Mouse (Mus musculus) lung, postnatal 25 days (tissue): ENCODE measurements around the gene Omt2a.
"Not testable (repeated sequence)": the region's sequence is repeated elsewhere in the genome, so short reads cannot be mapped to it uniquely, and the experiment has no call there.

Experiments used
- DNase-seq: peaks from one replicate; pipeline ENCODE4 v3.0.0; 2022; ENCODE audit warnings: low spot score

The Omt2a gene

DNA sequence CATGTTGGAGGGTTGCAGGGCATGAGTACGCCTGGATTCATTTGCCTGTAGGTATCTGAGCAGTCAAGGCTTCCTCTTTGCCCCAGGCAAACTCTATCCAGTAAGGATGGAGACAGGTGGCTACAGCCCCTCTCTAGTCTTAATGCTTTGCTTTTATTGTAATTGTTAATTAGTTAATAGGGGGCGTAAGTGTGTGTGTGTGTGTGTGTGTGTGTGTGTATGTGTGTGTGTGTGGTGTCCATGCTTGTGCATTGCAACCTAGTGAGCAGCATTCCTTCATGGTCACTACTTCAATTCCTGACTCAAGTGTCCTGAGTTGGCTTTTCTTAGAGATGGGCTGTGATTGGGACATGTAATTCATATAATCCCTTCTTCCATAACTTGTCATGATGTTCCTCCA, at the start of gene Omt2a:
Gene Omt2a, minus strand, starts transcription at position 101 of the 400 bp plus-strand sequence.
- no peak for DNase-seq

DNA sequence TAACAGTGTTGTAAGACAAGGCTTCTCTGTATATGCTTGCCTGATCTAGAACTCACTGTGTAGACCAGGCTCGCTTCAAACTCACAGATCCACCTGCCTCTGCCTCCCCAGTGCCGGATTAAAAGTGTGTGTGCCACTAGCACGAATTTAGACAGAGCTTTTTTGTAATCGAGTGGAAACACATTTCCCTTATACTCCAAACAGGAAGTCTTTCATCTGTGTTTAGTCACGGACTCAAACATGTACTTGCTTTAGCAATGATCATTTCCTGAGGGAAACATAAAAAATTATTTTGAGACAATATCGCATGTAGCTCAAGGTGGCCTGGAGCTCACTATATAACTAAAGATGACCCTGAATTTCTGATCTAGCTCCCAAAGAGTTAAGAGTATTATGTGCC, 48.8 kb upstream of the Omt2a start:
- DNase-seq: no peak

DNA sequence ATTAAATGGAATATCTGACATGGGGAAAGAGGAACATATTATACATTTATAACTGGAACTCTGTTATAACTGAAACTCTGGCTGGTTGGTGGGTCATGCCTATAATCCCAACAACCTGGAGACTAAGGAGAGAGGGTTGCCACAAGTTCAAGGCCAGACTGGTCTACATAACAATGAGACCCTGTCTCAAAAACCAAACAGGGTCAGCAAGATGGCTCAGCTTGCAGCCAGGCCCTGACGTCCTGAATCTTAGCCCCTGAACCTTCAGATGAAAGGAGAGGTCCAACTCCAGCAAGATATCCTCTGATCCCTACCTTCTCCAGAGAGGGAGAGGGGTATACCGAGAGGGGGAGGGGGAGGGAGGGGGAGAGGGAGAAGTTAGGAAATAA, 45.9 kb upstream of the Omt2a start:
- no peak for DNase-seq

DNA sequence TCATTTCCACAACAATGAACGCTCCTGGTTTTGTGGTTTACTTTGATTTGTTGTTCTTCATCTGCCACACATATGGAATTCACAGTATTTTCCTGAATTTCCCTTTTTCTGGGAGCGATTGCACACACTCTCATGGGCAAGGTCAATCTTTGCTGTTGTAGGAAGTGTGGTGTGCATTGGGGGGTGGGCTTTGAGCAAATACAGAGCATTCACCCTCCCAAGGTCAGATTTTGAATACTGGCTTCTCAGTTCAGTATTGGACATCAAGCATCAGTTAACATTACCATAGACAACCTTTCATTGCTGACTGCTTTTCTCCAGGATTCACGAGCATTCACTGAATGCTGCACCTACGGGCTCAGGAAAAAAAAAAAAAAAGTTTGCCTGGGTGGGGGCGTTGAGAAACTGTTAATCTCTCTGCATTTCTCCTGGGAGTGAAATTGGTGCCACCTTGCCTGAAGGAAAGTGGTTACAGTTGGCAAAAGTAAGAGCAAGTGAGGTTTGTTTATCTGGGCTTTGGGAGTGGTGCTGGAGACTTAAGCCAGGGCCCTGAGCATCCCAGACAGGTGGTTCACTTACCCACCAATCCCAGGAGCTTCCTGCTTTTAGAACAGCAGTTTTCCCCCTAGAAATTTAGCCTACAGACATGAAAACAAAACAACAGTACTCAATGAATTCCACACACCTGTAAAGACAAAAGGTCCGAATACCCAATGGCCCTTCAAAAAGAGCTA, 45.3 kb upstream of the Omt2a start:
- DNase-seq: no peak

DNA sequence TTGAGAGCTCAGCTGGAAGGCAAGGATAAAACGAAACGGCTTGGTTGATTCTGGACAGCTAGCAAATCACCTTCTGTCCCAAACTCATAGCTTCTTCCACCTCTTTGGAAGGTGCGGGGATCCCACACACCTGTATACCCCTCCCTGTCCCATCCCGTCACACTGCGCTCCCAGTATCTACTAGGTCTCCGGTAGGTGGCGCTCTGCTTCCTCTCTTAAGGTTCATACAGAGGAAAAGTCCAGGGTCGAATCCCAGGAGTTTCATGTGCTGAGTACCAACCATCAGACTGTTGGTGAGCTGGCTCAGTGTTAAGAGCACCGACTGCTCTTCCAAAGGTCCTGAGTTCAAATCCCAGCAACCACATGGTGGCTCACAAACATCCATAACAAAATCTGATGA, 43.5 kb upstream of the Omt2a start:
- peak; percentile 65 for DNase-seq

DNA sequence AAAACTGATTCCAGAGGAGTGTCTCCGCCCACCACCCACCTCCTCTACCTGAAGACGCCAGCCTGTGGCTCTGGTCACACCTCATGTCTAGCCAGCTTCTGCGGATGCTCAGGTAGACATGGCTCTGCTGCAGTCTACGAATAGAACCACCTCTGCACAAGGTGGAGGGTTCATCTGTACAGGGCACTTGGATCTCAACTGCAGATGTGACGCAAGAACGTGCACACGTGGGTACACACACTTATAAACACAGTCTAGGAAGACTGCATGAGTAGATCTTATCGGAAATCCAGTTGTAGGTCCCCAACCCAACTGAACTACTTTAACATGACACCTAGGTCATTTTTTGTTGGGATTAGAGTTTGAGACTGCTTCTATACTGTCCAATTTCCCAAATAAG, 41.0 kb upstream of the Omt2a start, which contains the start of gene Gsta2:
Gene Gsta2, minus strand, starts transcription at position 178 of the 400 bp plus-strand sequence.
- DNase-seq: no peak

DNA sequence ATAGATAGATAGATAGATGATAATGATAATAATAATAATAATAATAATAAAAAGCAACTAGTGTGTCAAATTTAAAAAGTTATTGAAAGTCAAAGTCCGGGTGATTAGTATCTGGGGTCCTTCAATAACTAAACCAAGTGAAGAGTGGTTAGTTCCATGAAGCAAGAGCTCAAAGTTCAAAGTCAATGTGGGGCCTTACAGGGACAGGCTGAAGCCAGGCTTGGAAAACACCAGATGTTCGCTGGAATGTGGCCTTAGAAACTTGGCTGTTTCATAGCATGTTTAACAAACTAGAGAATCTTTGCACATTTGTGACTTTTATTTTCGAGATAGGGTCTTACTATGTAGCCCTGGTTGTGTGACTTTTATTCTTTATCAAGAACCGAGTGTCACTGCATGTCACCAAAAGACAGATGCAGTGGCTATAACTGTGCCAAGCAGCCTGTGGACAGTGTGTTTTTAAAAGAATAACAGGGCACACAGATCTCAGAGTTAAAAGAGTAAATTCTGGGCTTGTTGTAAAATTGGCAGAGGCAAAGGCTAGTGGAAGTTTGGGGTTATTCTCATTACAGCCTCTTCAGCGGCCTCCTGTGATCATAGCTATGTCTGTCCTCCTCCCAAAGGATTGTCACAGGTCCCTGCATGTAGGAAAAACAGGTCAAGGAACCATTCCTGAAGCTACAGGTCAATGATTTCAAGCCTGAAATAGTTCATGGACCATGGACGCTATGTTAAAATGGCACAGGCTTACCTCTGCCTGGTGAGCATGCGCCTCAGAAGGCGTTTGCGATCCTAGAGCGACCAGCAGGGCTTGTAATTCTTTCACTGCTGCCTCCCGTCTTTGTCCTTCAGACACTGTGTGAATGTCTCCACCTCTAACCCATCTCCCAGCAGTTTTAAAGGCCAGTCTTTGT, 40.3 kb upstream of the Omt2a start:
- no peak for DNase-seq

DNA sequence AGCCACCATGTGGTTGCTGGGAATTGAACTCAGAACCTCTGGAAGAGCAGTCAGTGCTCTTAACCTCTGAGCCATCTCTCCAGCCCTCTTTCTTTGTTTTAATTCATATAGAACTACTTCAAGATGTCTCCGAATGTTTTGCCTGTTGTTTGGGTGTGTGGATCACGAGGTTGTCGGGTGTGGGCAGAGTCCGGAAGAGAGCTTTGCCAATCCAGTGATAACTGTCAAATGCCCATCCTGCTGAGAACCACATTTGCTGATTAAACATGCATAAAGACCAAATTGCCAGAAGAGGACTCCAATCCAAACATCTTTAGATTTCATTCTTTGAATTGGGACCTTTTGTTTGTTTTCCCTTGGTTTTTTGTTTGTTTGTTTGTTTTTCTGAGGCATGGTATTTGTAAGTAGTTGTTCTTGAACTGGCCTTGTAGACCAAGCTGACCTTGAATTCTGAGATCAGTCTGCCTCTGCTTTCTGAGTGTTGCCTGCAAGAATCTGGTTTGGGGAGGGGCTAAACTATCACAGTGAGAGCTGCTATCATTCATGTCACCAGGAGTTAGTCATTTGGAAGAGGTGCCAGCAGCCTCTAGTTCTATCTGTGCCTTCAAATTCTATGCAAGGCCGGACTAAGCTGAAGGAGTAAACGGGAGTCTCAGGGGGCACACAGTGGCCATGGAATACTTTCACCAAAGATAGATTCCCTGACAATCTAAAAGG, 37.1 kb upstream of the Omt2a start:
- DNase-seq: no peak

DNA sequence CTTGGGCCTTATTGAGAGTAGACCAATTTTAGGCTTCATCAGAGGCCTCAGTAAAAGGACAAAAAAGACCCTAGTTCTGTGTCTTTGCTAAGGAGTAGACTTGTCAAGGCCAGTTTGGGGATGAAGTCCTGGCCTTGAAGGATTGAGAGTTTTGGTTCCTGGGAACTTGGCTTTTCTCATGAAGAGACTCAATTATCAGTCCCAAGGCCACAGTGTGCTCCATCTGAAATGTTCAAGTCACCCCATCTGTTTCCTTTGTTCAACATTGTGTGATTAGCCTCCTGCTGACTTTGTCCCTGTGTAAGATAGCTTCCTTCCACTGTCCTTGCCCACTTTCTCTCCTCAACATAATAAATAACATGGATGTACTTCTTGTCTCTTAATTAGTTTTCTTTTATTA, 35.4 kb upstream of the Omt2a start:
- DNase-seq: not testable (repeated sequence)

DNA sequence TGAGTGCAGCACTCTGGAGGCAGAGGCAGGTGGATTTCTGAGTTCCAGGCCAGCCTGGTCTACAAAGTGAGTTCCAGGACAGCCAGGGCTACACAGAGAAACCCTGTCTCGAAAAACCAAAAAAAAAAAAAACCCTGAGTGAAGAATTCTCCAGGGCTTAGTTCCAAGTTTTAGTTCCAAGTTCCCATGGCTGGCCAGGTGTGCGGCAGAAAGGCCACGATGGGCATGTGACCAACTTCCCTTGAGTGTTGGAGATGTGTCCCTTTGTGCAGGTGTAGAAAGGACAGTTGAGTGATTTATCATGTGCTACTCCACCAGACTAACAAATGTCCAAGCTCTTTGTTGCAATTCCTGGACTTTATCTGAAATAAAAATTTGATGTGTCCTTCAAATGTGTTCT, 34.5 kb upstream of the Omt2a start:
- not testable (repeated sequence) for DNase-seq

DNA sequence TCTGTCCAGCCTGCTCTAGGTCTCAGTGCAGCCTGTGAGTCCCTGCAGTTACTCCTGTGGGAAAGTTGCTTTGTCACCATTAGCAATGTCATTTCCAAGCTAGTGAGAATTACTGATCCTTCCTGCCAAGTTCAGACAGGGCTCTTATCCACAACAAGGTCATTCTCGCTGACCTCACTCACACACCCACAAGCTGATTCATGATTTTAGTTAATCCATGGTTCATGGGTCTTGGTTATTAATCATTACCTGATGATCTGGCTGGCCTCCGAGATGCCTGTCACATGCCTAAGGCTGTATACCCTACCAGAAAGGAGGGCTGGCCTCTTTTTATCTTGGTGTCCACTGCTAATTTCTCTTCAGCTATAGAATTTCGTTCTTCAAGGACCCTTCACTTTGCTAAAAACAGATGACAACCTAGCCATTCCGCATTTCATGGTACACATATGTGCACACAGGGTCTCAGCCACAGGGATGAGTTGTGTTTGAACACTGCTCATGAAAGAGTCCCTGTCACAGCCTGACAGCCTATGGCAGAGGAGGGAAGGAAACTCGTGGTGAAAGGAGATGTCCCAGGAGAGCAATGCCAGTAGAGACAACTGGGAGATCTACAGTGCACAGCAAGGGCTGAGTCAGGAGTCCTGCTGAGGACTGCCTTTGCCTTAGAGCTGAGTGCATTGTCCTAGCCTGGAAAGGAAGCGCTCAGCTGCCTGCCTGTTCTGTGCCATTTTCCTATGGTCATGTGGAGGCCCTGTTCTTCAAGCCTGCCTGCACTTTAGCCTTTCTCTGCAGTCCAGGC, 33.8 kb upstream of the Omt2a start:
- not testable (repeated sequence) for DNase-seq

DNA sequence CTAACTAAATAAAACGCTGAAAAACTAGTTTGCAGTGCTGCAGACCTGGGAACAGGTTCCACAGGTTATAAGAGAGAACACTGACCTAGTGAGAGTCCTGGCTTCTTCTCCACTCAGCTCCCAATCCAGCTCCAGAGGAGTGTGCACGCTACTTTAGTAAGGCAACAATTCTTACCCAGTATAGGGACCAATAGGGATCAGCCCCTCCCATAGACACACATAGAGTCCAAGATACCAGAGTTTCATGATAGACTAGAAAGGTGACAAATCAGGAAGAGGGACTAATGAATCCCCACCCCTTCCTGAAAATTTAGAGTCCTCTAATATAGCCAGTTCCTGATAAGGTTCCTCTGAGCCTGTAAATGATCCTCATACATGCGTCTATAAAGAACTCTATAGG, 32.4 kb upstream of the Omt2a start:
- peak; percentile 5 for DNase-seq

DNA sequence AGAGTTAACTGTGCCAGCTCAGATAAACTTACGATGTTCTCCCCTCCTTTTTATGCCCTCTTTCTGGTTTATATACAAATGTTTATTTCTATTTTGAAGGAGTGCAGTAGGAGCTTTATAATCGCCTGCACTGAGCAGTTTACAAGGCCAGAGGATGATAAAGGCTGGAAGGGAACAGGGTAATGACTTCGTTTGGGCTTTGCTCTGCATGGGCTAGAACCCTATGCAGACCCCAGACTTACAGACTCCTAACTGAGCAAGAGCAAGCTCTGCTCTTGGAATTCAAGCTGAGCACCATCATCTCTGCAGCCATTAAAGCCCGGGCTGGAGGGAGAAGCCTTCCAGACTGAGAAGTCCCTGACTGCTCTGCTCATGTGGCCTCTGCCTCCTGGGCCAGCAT, 30.6 kb upstream of the Omt2a start:
- DNase-seq: not testable (repeated sequence)

DNA sequence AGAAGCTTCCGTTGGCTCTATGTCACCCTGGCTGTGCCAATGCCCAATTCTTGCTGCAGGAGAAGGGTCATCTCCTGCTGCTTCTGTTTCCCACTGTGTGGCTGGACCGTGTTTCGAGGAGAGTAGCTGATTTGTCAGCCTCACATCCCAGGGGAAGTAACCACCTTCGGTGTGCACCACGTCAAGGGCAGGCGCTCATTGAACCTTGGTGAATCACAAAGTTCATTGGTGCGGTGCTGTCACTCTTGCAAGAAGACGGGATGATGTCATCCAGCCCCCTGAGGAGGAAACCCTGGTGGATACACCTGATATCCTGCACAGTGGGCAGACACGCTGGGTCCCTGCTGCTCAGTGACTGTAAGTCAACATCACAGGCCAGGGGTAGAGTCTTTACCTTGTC, 28.5 kb upstream of the Omt2a start:
- not testable (repeated sequence) for DNase-seq

DNA sequence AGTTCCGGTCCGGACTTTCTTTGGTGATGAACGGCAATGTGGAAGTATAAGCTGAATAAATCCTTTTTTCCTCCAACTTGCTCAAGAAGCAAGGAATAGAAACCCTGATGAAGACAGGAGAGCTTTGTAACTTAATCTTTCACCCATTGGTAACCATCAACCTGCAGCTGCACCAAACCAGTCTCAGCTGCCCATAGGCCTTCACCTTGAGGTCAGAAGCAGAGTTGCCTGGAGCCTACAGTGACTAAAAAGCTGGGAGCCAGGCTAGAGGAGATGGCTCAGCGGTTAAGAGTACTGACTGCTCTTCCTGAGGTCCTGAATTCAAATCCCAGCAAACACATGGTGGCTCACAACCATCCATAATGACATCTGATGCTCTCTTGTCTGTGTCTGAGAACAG, 27.9 kb upstream of the Omt2a start:
- not testable (repeated sequence) for DNase-seq

DNA sequence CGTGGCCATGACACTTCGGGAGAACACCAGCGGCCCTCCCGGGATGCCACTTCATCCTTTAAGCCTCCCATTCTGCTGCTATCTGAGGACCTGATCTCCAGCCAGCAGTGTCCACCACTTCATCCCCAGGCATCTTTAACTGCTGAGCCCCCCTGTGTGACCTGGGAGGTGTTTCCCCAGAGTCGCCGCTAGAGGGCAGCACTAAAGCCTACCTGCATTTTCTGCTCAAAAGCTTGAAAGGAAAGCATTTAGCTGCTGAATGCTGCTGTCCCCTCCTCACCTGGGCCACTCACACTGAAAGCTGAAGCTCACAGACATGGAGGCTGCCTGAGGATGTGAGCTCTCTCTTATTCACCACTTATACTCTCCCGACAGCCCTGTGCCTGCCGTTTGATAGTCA, 25.7 kb upstream of the Omt2a start:
- not testable (repeated sequence) for DNase-seq

DNA sequence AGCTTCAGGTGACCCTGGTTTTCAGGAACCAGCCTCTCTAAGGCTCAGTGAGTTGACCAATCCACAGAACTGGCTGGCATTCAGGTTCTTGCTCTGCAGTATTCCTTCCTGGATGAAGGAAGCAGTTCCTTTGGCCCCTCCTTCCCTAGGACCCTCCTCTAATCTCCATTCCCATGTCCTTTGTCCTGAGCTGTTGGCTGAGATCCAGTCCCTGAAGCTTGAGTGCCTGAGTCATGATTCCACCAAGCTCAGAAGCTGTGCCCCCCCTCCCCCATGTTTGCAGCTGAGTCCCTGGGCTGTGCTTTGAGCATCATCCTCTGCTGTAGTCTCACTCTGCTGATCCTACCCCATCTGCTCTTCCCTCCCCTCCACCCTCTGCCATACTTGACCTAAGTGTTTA, 22.5 kb upstream of the Omt2a start:
- DNase-seq: not testable (repeated sequence)

DNA sequence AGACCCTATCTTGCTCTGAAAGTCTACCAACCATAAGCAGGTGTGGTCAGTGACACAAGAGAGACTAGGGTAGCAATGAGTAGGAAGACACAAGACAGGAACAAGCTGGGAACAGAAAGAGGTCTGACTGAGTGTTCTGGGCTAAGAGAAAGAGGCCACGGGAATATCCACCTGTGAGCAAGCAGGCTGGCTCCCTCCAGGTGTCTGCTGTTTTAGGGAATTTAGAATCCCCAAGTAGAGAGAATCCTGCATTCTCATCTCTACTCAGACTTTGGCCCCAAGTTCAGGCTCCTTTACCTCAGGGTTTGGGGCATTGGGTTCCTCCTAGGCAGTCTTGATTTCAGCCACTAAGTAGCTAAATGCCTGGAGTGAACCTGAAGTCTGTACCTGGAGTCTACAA, 12.7 kb upstream of the Omt2a start, which contains the start of gene Omt2b:
Gene Omt2b, plus strand, starts transcription at position 301 of the 400 bp plus-strand sequence.
- not testable (repeated sequence) for DNase-seq

DNA sequence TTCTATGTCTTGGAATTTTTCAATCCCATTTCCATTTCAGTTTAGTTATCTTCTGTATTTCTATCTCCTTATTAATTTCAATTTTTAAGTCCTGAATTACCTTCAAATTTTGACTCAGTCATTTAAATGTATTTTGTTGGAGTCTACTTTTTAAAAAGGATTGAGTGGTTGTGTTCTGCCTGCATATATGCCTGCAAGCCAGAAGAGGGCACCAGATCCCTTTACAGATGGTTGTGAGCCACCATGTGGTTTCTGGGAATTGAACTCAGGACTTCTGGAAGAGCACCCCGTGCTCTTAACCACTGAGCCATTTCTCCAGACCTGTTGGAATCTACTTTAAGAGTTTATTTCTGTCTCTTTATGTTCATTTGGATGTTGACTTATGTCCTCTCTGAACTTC, 4.9 kb upstream of the Omt2a start:
- no peak for DNase-seq

DNA sequence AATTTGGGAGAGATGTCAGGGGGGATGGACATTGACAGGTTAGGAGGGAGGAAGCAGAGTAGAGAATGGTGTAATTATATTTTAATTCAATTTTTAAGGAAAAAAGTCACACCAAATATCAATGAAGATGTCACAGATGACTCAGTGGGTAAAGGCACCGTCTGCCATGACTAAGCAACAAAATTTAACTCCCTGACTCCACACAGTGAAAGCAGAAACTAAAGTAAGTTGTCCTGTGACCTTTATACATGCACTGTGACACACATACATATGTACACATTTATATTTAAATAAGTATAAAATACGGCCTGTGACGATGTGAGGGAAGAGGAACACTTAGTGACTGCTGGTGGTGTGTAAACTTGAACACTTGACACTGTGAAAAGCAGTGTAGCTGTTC, 6.5 kb downstream of the Omt2a start:
- DNase-seq: not testable (repeated sequence)

DNA sequence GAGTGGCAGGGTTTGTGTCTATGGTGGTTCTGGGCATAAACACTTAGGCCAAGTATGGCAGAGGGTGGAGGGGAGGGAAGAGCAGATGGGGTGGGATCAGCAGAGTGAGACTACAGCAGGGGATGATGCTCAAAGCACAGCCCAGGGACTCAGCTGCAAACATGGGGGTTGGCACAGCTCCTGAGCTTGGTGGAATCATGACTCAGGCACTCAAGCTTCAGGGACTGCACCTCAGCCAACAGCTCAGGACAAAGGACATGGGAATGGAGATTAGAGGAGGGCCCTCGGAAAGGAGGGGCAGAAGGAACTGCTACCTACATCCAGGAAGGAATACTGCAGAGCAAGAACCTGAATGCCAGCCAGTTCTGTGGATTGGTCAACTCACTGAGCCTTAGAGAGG, 15.5 kb downstream of the Omt2a start:
- peak; percentile 2 for DNase-seq

DNA sequence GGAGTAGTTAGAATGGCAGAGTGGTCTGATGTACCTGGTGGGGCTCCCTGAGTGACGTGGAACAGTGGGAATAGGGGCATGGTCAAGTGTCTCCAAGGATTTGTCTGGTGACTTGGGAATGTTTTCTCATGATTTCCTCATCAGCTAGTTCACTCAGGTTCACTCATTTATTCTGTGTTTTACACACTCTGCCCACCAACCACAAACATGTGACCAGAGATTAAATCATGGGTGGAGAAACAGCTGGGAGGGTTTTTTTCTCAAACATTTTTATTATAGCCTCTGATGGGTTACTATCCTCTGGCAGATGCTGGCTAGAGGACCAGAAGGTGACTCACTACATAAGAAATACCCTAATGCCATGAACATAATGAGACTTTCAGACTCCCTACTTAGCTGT, 16.4 kb downstream of the Omt2a start:
- no peak for DNase-seq
